ENCODE assay signal across 23 mouse cellular contexts in genomic region chr4:149971393-149971792, GRCm38 (mm10). TPM values are rescaled to one million over a fixed set of nuclear protein-coding genes. Genes with fewer than 3 reads are reported as not detected.
DNase-seq lines count a peak whose midpoint lies in the region; ATAC-seq and TF ChIP-seq lines count a peak whose summit lies in the region.
"Had no signal": no experiment of that assay in that cellular context is flagged by ENCODE, and none has a peak within 500 bp of the region (broad histone marks: within the 10 kb centered on the region; RNA-seq: fewer than 3 reads in every experiment).

No protein-coding gene starts in this region.

- H3K9me3 ChIP-seq in ES-E14 (ENCODE audit: control insufficient read depth, insufficient read depth, low read depth, low read length) = no peaks in the 10 kb centered on the region
- no peaks in the 10 kb centered on the region for H3K9me3 ChIP-seq in midbrain, embryonic 16.5 days (replicated peaks; ENCODE audit: control insufficient read depth, low read length, poor library complexity, severe bottlenecking)
- H3K9me3 ChIP-seq: G1E had no signal

- H3K36me3 ChIP-seq in ES-E14 (ENCODE audit: control insufficient read depth, insufficient read depth, low read length, poor library complexity, severe bottlenecking) = no peaks in the 10 kb centered on the region
- no peaks in the 10 kb centered on the region for H3K36me3 ChIP-seq in midbrain, embryonic 16.5 days (ENCODE audit: control insufficient read depth, insufficient read depth, low read length)
- H3K36me3 ChIP-seq: G1E had no signal

- no peak for ATAC-seq in midbrain, embryonic 16.5 days
- ATAC-seq: activated CD4-positive, CD25-positive, alpha-beta regulatory T cell, adult 4 months; CD4-positive, CD25-positive, alpha-beta regulatory T cell, adult 4 months; Patski had no signal

- DNase-seq in ES-E14 (ENCODE audit: low read depth, low spot score) (no peak), R1 (ENCODE audit: low read depth, low spot score) (peak; percentile 58), ZHBTc4 (ENCODE audit: low read depth, low spot score) (peak; percentile 51)
- DNase-seq in kidney, adult 8-10 months = no peak
- no peak for DNase-seq in cerebellum, adult 9-10 months
- DNase-seq: adrenal gland, adult 2 months; adrenal gland, adult 8-10 months; adrenal gland, postnatal 10 days; adrenal gland, postnatal 14 days; adrenal gland, postnatal 25 days; adrenal gland, postnatal 36 days; B cell, adult 2 months; cerebellum, adult 11 months; cerebellum, adult 11-12 months; cerebellum, adult 18-20 months; cerebellum, adult 2 months; cerebellum, adult 8-10 months; cerebellum, adult 9-11 months had no signal

- in situ Hi-C loops in ES-E14 (cut with MboI; ENCODE audit: low sequenced_read_pairs in 2 of 2, unreplicated experiment in 2 of 2) = loop anchor here in 1 of 2 experiments (10.0 kb wide), 1 partner anchor 137 kb away; no protein-coding TSS in a partner anchor

- H3K27ac ChIP-seq in ES-E14 (ENCODE audit: insufficient read depth, low read depth, low read length, poor library complexity, severe bottlenecking) = no peak overlapping the region
- no peak overlapping the region for H3K27ac ChIP-seq in midbrain, embryonic 16.5 days (ENCODE audit: low read length)

- no peaks in the 10 kb centered on the region for H3K27me3 ChIP-seq in midbrain, embryonic 16.5 days (ENCODE audit: control insufficient read depth, insufficient read depth, low read depth, low read length)
- H3K27me3 ChIP-seq: Patski had no signal

- H3K4me3 ChIP-seq in ES-E14 (ENCODE audit: insufficient read depth in 1 of 2, low read depth in 1 of 2, low read length in 2 of 2, poor library complexity in 1 of 2, severe bottlenecking in 1 of 2) = no peak overlapping the region
- no peak overlapping the region for H3K4me3 ChIP-seq in midbrain, embryonic 16.5 days (ENCODE audit: low read depth, low read length)

- peaks cover 0 to 11% of the 10 kb centered on the region in 2 experiments; a peak in 1 of 4 replicates for H3K4me1 ChIP-seq in ES-E14 (ENCODE audit: control insufficient read depth in 2 of 2, insufficient read depth in 2 of 2, low read length in 2 of 2, poor library complexity in 1 of 2)
- H3K4me1 ChIP-seq in midbrain, embryonic 16.5 days (ENCODE audit: control insufficient read depth, insufficient read depth, low read length) = no peaks in the 10 kb centered on the region

- WGBS in midbrain, embryonic 16.5 days = 78% methylated on average over 9 of the region's 9 CpGs

- H3K4me2 ChIP-seq in midbrain, embryonic 16.5 days (ENCODE audit: low read length) = no peak overlapping the region

- H3K9ac ChIP-seq in ES-E14 (ENCODE audit: insufficient read depth, low read depth, low read length, poor library complexity, severe bottlenecking) = no peak overlapping the region
- no peak overlapping the region for H3K9ac ChIP-seq in midbrain, embryonic 16.5 days (ENCODE audit: low read depth, low read length)

TF ChIP-seq in ES-E14, 5 proteins besides CTCF, POLR2A, EP300 and RAD21:
- no peak for TF ChIP-seq CHD2 (IDR thresholded peaks at IDR 0.05; ENCODE audit: low read depth, low read length)
- TF ChIP-seq ZNF384 (IDR thresholded peaks at IDR 0.05; ENCODE audit: low read depth, low read length) = peak; percentile 85; the same call in 1 of the 2 replicates
- no peak for TF ChIP-seq HCFC1 (IDR thresholded peaks at IDR 0.05; ENCODE audit: borderline replicate concordance, insufficient read depth, low read length)

RNA-seq across cellular contexts. Expression of gene Spsb1, which starts 16.6 kb away (rescaled TPM):
- 11.2 and 12.0 TPM in 2 replicates for total RNA-seq in ES-E14 (2012; rRNA removed)
- polyA plus RNA-seq in midbrain, embryonic 16.5 days (2015; fragmentation: Nextera tagmentation; extraction: Ambion mirVana) = 3.8 and 5.1 TPM in 2 replicates
- total RNA-seq: G1E had no signal

RNA-seq across cellular contexts. Expression of gene H6pd, which starts 37.4 kb away (rescaled TPM):
- total RNA-seq in ES-E14 (2012; rRNA removed) = 17.6 and 19.0 TPM in 2 replicates
- 2.5 and 3.1 TPM in 2 replicates for polyA plus RNA-seq in midbrain, embryonic 16.5 days (2015; fragmentation: Nextera tagmentation; extraction: Ambion mirVana)

Comparison
In these comparisons a context has a peak if more than half of its experiments do, and no peak if none do; other contexts are left out.
1. DNase-seq: peak in R1 (single experiment) and ZHBTc4 (single experiment); none in ES-E14 (single experiment), kidney, adult 8-10 months (0 of 2) and cerebellum, adult 9-10 months (single experiment).